Mouse (Mus musculus) gastrocnemius, postnatal 25 days (tissue): ENCODE measurements at regions not wholly inside any gene's neighbourhood (a gene's known extent, or its start where the extent isn't known, plus 50 kb on each side); places are given as distances from the start of the nearest gene placed in this dataset.

Source experiments
- DNase-seq: peaks from one replicate; pipeline ENCODE4 v3.0.0; 2022

DNA sequence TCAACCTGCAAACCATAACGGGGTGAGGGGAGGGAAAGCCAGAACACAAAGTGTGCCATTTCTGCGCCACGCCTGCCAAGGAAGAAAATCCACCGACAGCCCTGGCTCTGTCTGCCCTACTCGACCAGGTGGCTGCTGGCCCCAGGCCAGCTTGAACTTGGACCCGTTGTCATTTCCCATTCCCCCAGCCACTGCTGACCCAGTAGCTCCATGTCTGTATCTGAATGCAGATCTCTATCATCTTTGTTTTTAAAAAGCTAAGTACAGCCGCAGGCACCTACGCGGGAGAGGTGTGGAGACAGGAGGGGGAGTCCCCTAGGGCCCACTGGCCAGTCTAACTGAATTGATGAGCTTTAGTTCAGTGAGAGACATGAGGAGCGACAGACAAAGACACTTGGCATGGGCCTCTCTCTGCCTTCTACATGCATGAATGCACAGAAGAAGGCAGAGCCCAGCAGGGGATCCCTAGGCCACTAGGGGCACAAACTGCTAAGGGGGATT is 439.1 kb downstream of the Prdm2 start:
- no peak for DNase-seq

DNA sequence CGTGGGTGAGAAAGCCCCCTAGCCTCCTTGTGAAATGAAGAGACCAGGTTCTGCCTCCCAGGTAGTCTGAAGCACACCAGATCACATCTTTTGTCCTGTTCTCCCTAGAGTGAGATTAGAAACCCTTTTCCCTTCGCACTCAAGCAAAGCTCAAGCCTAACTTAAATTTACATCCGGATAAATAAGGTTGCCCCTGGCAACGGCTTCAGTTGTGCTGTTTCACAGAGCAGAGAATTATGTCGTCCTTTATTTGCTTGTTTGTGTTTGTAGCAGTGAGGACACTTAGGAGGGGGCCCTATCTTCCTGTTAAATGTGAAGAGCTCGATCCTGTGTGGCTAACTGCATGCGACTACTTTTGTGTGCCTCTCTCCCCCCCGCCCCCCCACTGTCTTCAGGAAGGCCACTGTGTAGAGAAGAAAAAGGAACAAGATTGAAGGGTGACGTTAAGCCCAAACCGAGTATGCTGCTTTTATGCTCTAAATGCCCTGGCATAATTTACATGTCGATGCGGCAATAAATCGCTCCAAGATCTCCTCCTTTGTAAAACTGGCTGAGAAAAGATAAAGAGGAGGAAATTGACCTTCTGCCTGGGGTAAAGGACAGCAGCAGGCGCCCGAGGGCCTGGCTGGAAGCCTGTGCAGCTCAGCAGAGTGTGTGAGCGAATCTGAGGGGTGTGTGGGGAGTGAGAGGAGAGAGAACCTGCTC is 439.9 kb downstream of the Prdm2 start:
- DNase-seq = peak; percentile 24

DNA sequence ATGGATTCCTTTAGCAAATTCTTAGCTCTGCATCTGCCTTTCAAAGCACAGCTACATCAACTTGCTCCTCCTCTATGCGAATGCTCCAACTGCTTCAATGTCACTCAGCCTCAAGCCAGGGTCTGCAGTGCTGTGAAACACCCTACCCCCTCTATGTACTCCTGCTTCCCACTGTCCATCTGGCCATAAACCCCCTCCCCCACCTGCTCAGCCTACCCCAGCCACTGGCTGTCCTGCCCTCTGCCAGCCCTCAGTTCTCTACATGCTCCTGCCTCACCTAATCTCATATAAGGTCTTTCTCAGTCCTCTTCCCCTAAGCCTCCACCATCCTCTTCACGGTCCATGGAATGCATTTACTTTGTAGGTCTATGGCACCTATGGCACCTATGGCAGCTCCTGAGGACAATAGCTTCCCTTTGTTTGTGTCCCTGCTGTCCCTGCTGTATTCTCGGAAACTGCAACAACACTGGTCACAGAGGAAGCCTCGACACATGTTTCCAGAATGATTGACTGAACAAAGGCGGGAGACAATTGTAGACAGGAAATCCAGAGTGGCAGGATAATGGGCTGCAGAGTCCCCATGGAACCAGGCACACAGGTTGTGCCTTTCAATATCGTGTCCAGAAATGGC is 441.2 kb downstream of the Prdm2 start:
- DNase-seq = no peak

DNA sequence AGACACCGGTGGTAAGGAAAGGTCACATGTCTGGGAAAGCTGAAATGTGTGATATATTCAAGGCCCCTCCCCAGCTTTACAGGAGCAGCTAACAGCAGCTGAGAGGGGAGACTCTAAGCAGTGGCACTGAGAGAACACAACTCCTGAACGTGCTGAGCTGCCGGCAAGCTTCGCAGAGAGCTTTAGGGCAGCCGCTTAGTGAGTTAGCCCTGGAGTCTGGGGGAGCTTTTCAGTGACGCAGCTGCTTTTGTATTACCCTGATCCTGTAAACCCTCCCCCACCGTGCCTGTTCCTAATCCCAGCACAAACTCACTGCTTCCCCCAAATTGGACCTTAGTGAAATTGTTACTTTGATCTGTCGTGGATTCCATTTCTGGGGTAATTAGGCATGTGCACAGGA is 442.6 kb downstream of the Prdm2 start:
- no peak for DNase-seq

DNA sequence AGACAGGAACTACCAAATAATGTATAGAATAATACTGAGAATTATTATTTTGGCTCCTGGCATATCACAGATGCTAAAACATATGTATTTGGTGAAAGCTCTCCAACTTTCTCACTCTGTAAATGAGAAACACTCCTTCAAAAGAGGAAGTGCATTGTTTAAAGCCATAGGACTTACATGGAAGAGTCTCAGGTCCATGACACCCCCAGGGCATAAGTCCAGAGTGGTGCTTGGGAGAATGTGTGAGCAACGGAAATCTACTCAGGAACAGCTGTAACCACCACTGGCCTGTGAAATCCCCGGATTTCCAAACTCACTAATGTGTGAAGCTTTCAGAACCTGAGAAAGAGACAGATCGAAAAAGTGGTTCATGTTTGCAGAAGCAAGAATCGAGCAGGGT is 445.1 kb downstream of the Prdm2 start:
- no peak for DNase-seq

DNA sequence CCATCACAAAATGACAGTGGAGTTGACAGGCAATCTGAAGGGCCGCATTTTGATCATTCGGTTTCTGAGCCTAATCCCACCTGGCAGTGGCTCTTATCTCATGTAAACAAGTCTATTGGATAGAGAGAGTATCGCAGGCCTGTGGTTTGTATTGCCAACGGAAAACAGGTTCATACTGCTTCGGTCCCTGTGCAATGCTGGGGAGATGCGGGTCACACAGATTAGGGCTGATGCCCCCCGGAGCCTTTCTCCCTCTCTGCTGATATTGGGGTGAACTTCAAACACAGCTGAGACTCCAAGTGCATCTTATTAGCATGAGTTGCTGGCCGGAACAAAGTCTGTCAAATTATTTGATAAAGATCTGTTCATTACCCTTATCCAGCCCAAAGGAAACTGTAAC is 451.2 kb downstream of the Prdm2 start:
- no peak for DNase-seq

DNA sequence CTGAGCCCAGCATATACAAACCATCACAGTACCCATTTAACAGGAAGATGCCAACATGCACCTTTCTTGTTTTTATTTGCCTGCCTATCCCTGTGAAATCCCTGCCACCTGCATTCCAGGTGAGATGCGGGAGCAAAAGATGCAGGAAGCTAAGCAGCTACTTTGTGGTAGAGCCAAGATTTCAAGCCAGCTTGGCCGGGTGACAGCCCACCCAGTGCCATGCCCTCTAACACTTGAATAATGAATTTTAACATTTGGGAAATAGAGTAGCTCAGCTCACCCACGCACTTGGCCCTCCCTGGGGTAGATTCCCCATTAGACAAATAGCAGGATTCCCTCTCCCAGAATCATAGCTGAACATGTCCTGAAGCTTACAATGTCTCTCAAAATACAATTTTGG is 454.7 kb downstream of the Prdm2 start:
- DNase-seq = no peak

DNA sequence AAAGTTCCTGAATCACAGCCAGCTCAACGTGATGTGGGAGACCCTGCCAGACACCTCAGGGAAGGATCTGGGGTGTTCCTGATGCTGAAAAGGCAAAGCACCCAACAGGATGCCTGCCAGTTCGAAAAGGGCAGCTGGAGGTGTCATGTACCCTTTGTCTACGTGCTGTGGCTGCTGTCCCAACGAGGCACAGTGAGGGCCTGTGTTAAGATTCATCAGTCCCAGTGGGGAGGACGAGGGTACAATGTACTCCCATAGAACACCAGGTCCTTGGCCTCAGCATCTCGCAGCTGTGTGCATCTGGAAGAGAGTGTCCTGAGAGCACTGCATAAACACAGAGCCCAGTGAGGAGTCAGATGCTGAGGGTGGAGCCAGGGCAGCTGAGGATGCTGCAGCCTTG is 456.5 kb downstream of the Prdm2 start:
- peak; percentile 77 for DNase-seq

DNA sequence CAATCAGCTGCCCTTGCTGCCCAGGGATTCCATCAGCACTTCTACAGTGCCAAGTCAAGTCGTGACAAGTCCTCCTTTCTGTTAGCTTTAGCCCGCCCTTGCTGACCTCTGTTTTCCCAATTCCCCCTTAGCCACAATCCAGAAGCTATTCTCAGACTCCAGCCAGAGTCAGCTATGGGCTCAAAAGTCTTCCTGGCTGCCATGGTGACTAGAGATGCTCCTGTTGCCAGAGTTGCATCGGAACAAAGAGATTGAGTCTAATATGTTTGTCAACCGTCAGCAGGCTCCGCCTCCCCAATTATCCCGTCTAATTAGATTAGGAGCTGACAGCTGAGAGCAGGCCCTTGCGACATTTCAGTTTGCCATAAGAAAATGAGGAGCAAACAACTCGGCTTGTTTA is 462.9 kb downstream of the Prdm2 start:
- no peak for DNase-seq

DNA sequence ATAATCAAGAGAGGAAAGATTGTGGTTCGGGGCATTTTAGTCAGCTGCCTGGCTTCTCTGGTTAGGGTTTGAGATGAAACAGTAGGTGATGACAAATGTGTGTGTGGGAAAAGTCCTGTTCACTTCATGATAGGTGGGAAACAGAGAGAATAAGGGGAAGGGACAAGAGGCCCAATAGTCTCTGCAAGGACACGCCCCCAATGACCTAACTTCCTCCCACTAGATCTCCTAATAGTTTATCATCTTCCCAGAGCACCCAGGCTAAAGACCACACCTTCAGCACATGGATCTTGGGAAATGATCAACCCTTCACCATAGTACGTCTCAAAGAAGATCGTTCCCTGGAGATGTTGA is 484.3 kb upstream of the Kazn start:
- DNase-seq = no peak

DNA sequence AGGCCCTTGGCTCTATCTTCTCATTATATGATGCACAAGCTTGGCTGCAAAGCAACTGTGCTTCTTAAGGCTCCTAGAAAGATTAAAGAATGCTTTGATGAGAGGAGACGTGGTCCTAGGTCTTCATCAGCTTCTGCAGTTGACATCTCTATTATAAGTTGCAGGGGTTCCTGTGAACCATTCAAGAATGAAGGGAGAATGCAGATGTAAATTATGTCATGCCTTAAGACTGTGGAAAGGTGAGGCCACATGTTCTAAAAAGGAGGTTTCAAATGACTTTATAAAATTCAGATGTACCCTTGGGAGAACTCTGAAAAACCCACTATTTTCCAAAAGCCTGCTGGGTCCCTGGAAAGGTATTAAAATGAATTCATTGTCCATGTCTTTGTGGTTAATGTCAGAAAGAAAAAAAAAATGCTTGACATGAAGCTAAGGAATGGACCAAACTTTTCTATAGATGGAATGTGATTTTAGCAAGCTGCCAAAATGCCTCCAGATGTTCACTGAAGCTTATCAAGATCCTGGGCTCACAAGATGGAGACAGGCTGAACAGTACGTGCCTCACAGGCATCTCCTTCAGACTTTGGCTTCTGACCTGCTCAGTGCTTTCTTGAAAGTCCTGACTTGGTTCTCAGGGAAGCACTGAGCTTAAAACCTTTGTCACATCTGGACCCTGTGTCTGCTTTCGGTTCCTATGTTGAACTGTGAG is 483.8 kb upstream of the Kazn start:
- no peak for DNase-seq

DNA sequence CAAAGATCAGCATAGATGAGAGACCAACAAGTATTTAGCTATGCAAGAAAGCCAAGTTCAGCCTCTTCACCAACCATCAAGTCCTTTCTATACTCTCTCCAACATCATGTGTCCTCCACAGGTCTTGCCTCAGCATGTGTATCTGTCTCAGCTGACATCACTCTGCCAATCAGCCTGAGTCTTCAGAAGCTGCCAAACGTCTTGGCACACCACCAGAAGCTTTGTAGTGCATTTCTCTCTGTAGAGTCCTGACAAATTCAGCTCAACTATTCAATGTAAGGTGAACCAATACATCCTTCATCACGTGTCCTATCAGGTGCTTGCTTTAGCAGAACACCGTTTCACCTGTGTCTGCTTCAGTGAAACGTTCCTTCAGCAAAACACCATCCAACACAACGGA is 462.4 kb upstream of the Kazn start:
- DNase-seq = no peak

DNA sequence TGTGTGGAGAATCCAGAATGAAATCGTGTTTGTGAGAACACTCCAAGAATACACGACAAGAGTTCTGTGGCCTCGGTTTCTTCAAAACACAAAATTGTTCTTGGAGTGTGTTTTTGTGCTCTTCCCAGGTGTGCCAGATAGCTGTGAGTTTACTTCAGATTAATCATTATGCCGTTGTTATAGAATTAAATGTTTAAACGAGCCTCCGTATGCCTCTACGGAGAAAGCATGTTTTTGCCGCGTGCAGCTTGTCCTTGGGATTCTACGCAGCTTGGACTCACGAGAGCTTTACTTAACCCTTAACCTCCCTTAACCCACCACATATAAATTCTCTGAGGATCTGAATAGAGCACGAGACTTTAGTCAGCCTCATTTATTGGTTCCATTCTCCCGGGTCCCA is 455.7 kb upstream of the Kazn start:
- DNase-seq = no peak

DNA sequence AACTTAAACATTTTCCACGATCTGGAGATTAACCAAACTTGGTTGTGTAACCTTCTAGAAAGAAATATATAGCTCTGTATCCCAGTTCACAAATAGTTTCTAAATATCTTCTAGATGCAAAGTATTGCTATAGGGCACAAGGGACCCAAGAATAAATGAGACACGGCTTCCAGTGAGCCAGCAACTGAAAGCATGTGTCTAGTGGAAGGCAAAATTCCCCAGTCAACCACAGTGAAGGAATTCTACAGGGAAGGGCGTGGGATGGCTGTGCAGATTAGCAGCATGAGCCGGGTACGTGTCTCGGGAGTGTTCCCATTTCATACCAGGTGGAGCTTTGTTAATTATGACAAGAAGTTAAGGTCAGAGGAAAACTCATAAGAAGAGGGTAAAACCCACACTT is 449.0 kb upstream of the Kazn start:
- DNase-seq = no peak

DNA sequence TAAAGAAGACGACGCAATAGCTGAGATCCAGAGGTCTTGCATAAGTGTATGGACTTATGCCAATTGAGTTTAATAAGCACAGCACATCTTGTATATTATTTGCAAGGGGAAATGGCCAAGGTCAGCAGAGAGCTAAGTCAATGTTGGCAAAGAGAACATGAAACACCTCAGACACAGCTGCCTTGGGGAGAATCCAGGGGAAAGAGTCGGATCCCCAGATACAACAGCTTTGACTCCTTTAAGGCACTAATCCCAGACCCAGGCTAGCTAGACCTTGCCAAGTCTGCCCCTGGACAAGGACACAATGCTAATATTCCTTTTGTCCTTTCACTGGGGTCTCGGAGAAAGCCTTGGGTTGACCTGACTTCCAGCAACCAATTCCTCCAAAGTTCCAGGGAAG is 438.2 kb upstream of the Kazn start:
- DNase-seq = peak; percentile 36

DNA sequence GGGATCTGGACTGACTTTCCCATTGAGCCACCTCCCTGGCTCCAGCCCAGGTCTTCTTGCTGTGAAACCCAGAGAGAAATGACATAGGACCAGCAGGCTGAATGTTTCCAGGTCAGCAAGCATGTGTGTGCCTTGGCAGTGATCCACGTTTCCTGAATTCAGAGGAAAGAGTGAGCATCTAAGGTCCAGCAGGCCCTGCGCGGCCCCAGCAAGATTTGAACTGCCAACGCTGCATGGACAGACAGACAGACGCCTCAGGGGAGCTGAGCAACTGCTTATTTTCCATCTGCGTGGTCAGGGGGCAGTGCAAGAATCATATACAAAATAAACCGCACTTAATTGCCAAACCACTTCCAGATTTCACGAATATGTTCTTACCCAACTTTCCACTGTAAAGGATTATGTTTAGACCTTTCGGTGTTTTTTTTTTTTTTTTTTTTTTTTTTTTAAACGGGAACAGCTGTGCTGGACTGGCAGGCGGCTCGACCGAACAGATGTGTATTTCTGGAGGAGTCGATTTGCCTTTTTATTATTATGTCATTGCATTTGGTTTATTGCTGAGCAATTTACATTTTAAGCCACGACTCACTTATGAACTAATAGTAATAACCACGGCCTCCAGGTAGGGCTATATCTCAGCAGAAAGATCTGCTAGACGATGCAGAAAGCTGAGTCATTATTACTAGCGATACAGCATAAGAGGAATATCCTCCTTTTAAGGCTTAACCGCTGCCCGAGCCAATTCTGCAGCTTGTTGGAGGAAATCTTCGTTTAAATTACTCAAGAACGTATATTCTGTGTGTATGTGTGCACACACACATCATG is 435.7 kb upstream of the Kazn start:
- DNase-seq = no peak

DNA sequence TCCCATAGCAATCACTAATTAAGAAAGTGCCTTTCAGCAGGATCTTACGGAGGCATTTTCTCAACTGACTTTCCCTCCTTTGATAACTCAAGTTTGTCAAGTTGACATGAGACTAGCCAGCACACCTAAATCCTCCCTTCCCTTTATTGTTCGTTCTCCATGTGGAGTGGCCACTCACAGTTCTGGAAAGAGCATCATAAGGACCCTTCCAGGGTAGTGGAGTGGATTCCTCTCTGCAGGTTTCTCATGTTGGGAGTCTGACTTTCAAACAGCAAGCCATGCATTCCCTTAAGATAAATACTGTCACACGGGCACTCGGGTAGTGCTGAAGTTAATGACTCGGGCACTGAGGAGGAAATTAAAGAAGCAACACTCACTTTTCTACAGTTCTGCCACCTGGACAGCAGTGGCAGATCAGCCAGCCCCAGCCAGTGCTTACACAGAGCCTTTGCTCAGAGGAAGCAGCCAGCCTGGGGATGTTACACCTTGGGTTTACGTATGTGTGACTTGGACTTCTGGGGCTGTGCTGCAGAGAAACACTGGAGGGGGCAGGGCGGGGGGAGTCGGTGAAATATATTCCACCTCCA is 432.8 kb upstream of the Kazn start:
- DNase-seq = no peak

DNA sequence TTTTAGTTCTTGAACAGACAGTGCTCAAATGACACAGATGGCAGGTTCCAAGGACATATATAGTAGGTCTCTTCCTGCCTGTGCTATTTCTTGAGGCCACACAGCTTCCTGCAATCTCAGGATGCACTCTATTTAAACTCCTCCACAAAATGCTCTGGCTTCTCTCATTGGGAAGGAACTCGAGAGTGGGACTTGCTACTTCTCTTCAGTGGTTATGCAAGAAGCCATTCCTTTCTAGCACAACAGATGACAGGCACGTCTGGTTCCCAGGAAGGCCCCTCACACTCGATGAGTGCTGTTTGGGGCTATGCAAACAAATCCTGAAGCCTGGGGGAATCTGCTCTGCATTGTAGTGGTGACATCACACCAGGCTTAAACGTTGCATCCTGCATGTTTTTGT is 425.6 kb upstream of the Kazn start:
- DNase-seq = no peak

DNA sequence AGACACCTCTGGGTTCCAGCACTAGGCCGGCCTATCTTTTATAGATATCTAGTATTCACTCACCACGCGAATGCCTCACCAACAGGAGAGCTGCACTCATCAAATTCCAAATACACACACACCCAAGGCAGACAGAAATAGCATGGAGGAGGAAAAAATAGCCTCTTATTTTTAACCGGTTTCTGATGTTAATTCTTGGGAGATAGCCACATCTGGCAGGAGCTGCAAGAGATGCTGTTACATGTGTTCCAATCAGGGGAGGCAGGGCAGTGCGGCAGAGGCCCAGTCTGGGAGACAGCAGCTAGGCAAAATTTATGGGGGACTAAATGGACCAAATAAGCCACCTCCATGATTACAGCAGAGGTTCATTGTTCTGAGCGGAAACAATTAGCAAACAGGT is 419.0 kb upstream of the Kazn start:
- no peak for DNase-seq

DNA sequence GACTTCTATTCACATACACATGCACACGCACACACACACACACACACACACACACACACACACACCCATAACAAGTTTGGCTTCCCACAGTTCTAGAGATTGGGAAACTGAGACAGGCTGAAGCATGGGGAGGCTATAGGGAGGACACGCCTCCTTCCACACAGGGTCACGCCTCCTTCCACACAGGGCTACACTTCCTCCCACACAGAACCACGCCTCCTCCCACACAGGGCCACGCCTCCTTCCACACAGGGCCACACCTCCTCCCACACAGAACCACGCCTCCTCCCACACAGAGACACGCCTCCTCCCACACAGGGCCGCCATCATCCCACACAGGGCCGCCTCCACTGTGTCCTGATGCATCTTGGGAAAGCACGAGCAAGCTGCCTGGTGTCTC is 401.9 kb upstream of the Kazn start:
- no peak for DNase-seq

DNA sequence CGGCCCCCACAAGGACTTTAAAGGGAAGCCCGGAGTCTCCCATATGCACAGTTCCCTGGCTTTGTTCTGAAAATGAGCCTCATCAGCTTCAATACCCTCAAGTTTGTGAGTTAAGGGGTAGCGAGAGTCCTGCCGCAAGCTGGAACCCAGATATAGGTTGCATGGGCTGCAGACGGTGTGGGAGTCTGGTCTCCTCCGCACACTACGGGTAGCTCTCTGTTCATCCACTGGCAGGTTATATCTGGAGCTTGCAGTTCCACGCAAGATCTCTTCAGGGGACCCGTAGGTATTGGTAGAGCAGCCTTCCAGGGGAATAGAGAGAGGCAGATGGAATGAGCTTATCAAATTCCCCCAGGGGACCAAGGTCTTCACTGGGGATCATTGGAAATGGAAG is 400.1 kb upstream of the Kazn start:
- no peak for DNase-seq

DNA sequence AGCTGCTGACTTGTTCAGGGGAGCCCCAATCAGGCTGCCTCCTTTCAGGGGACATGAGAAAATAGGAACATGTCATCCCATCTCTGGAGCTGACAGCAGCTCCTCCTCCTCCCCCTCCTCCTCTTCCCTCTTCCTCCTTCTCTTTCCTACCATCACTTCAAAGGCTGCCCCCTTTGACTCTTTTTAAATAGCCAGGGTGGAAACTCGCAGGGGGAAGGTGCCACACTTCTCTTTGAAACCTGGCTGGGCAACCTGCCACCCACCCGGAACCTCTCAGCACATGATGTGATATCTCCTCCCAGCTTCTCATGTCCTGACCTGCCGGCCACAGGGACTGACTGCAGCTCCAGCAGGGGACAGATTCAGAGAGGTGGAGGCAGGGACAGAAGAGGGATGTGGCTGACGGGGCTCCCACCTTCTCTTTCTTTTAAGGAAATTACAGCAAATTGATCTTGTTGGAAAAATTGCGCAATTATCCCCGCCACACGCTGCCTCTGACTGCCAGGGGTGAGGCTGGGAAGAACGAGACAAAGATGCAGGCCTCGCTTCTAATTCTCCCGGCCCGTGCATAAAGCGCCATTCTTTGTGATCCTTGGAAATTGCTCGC is 399.6 kb upstream of the Kazn start:
- no peak for DNase-seq
